Mouse (Mus musculus) T-helper 17 cell (primary cell): ENCODE measurements around the gene Rtp2.

ENCODE experiments used
- in situ Hi-C, 2 experiments: fragments of 300-600 bp; cut with MboI, MseI; formaldehyde crosslinking; loops; 1 replicate in 1 of 2; 2 replicates in 1 of 2; pipeline ENCODE4 v1.15.1; 2025; ENCODE audit warnings: high pct_unique_total_duplicates in 2 of 2

Gene Rtp2

DNA sequence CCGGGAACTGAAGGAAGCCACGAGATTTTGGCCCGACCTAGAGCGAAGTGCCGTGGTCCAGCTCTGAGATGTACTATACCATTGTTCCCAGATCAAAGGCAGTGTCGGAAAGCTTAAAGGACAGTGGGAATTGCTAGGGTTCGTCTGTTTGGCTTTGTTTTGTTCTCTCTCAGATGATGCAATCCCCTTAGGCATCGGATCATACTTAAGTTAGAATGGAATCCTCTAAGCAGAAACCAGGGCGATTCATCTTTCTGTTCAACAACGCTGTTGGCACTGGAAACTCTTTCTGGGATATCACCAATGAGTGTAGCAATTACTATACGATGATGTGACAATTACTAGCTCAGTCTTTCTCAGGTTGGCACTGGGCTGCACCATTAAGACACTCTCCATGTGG, at the start of gene Rtp2:
Rtp2 (minus strand) TSS at position 101 of the 400 bp plus-strand sequence.
- in situ Hi-C loops, result no loop called here

GRCm38 (mm10) chr16:23980991-23981720, 49.0 kb upstream of the Rtp2 start:
- in situ Hi-C loops, result loop anchor here (5.0 to 10.0 kb wide), 10 partner anchors 411 to 1281 kb away; partner anchors contain the start of gene Lpp (in 2 of the 2)

- in situ Hi-C loops, result loop anchor here (5.0 to 10.0 kb wide), 10 partner anchors 412 to 1282 kb away; partner anchors contain the start of gene Lpp (in 2 of the 2)
Measured at GRCm38 (mm10) chr16:23980201-23980870, 48.1 kb upstream of the Rtp2 start.

GRCm38 (mm10) chr16:23979446-23979845, 47.3 kb upstream of the Rtp2 start:
- in situ Hi-C loops, result no loop called here

- in situ Hi-C loops, result no loop called here
Measured at GRCm38 (mm10) chr16:23978495-23978894, 46.3 kb upstream of the Rtp2 start.

DNA sequence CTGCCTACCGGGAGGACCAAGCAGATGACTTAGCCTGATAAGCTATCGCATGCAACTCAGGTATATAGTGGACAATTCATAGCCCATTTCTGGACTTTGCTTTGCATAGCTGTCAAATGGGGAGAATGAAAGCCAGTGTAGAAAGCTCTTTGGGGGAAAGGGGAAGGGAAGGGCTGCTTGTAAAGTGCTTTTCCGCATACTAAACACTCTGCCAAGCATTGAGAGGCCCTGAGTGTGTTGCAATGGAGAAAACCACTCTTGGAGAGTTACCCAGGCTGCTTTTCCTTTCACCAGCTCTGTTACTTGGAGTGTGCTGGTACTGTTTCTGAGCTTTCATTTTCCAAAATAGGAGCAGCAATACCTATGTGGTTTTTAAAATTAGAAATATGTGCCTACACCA, 45.5 kb upstream of the Rtp2 start:
- in situ Hi-C loops, result no loop called here

DNA sequence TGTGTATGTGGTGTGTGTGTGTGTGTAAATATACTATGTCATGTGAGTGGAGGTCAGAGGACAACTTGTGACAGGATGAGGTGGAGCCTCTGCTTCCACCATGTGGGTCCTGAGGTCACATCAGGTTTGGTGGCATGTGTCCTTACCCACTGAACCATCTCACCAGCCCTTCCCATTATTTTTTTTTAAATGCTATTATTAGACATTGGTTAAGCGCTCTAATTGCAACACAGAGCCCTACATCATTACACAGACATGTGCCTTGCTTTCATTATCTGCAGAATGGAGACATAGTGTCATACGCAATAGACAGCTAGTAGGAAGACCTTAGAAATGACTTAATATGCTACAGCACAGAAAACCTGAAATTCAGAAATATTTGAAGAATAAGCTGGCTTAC, 44.0 kb upstream of the Rtp2 start:
- in situ Hi-C loops, result no loop called here

DNA sequence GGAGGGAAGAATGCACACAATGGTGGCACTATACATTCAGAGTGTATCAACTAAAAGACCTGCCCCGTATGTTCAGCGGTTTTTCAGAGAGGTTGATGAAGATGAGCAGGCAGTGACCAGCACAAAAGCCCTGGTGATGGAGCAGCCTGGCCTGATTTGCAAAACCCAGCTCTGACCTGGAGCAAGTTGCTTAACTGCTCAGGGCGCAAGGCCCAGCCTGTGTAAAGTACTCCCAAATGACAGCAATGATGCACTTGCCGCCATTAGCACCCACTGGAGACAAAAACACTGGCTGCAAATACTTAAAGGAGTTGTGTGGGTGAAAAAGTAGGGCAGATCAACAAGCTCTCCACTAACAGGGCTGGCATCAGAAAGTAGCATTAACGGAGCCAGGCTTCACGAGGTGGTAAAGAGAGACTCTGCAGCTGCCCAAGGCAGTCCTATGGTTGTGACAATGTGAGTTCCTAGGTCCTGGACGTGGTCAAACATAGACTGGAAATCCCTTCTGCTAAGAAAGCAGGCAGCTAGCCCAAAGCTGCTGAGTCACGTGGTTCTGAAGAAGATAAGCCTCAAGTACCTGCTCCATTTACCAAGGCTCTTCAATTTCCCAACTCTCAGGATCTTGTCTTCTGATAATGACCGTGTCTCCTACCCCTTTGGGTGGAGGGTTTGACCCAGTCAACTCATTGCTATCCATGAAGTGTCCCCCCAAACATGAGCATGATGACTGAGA, 41.6 kb upstream of the Rtp2 start:
- in situ Hi-C loops, result loop anchor here in 1 of 2 experiments (5.0 kb wide), 1 partner anchor 1378 kb away; no protein-coding TSS in a partner anchor

DNA sequence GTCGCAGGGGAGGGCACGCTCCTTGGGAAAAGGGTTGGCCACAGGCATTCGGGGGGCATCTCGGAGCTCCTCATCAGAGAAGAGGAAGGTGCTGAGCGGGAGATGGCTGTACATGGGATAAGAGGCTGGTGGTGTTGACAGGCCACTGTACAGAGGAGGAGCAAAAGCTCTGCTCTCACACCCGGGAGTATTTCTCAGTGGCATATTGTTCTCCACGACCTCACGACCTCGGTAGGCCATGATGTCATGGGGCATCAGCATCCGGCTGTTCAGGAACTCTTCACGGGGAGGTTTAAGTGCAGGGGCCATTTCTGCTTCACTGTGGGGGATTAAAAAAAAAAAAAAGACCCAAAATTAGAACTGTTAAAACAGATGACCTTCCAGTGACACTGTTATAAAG, 40.7 kb upstream of the Rtp2 start:
- in situ Hi-C loops, result loop anchor here in 1 of 2 experiments (5.0 kb wide), 1 partner anchor 1379 kb away; no protein-coding TSS in a partner anchor

- in situ Hi-C loops, result loop anchor here in 1 of 2 experiments (5.0 kb wide), 1 partner anchor 1380 kb away; no protein-coding TSS in a partner anchor
Measured at GRCm38 (mm10) chr16:23972126-23972740, 40.0 kb upstream of the Rtp2 start.

DNA sequence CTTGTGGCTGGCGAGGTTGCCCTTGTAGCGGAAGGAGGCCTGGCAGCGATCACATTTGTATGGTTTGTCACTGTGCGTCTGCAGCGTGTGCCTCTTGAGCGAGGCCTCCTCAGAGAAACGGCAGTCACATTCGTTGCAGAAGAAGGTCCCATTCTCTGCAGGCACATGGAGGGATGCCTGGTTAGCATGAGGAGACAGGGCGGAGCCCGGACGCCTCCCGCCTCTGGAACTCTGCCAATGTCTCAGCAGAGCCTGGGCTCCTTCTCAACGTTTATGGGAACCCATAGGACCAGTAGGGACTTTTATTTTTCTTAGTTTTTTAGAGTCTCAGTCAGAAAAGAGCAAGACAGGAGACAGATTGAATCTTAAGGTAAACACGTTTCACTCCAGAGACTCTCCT, 37.7 kb upstream of the Rtp2 start:
- in situ Hi-C loops, result loop anchor here (5.0 kb wide), 2 partner anchors 917 to 1382 kb away; no protein-coding TSS in a partner anchor

GRCm38 (mm10) chr16:23968888-23969287, 36.7 kb upstream of the Rtp2 start:
- in situ Hi-C loops, result loop anchor here in 1 of 2 experiments (5.0 kb wide), 1 partner anchor 918 kb away; no protein-coding TSS in a partner anchor

DNA sequence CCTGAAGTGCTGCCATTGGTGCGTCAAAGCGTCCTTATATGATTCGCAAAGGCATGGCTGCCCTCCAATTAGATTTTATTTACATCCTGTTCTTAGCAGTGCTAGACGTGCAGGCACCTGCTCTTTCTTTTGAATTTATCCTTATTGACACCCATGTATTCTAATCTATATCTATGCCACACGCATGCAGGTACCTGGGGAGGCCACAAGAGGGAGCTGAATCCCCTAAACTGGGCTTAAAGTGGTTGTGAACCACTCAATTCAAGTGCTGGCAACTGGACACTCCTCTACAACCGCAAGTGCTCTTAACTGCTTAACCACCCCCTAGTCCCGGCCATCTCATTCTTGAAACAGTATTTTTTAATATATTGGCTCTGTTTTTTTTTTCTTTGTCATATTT, 35.1 kb upstream of the Rtp2 start:
- in situ Hi-C loops, result loop anchor here in 1 of 2 experiments (5.0 kb wide), 1 partner anchor 920 kb away; no protein-coding TSS in a partner anchor

DNA sequence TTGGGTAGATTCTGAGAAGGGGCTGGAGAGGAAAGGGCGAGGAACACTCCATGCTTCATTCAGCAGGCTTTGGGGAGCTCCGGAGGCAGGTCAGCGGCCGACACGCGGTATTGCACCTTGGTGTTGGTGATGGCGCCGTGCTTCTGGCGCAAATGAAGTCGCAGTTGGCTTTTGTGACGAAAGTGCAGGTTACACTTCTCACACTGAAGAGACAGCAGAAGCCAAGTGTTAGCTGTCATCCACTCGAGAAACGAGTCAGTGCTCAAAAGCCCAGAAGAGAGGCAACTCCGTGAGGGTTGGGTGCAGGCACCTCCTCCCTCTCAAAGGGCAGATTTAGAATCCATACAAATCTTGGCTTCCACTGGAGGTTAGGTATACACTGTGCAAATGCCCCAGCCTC, 33.9 kb upstream of the Rtp2 start:
- in situ Hi-C loops, result loop anchor here in 1 of 2 experiments (5.0 kb wide), 1 partner anchor 921 kb away; no protein-coding TSS in a partner anchor

DNA sequence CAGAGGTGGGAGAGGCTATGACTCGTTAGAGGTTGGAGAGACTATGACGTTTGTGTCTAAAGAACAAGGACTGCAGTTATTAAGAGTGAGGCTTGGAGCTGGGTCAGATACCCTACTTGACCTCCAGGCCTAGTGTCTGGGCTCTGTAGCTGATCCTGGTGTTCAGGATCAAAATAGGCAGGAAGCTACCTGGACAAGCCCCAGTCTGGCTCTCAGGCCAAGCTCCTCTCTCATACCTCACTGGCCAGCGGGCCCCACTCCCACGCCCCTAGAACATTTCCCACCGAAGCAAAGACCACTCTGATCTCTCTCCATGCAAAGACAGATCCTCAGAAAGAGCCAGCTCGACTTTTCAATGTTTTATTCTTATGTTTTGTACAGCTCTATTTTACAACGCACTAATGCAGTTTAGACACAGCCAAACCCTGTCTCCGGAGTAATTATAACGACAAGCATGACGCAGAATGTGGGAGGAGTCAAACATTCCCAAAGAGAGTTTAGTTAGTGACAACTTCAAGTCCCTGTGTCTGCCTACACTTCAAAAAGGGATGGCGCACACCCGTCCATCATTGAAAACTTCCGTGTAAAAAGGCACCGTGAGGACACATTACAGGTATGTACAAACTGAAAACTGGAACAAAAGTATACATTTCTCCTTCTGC, 32.6 kb upstream of the Rtp2 start:
- in situ Hi-C loops, result loop anchor here in 1 of 2 experiments (5.0 kb wide), 3 partner anchors 922 to 1382 kb away; no protein-coding TSS in a partner anchor

GRCm38 (mm10) chr16:23963896-23964668, 31.9 kb upstream of the Rtp2 start:
- in situ Hi-C loops, result loop anchor here in 1 of 2 experiments (5.0 kb wide), 2 partner anchors 1298 to 1383 kb away; no protein-coding TSS in a partner anchor

GRCm38 (mm10) chr16:23962401-23962800, 30.2 kb upstream of the Rtp2 start:
- in situ Hi-C loops, result loop anchor here in 1 of 2 experiments (5.0 kb wide), 2 partner anchors 1300 to 1385 kb away; no protein-coding TSS in a partner anchor

DNA sequence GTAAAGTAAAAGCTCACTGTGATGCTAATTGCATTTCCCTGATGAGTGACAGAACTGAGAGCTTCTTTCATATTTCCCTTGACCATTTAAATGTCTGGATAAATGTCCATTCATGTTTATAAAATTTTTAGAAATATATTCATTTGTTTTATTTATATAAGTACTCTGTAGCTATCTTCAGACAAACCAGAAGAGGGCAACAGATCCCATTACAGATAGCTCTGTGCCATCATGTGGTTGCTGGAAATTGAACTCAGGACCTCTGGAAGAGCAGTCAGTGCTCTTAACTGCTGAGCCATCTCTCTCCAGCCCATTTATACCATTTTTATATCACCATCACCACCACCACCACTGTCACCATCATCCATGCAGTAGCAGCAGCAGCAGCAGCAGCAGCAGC, 26.7 kb upstream of the Rtp2 start:
- in situ Hi-C loops, result no loop called here

- in situ Hi-C loops, result no loop called here
Measured at GRCm38 (mm10) chr16:23953959-23954260, 21.7 kb upstream of the Rtp2 start.
